ENCODE assay signal across 11 mouse cellular contexts in the genomic region with DNA sequence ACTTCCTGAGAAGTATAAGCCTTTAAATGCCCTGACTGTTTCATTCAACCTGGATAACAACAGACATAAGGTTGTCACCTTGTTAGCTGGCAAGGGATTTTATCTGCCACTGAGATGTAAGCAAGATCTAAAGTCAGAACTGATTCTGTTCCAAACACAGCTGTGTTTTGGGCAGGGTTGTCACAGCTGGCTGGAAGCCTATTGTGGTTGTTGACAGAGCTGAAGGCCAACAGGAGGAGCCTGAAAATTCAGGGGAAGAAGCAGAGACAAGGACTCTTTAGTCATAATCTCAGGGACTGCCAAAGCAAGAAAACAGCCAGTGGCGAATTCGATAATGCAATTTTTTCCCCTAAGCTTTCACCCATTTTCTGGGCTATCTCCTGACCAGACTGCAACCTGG.
A peak's percentile ranks its signal among the peaks of the same experiment; 100 is the strongest.
DNase-seq lines count a peak whose midpoint lies in the region; ATAC-seq lines count a peak whose summit lies in the region.
"Had no signal": no experiment of that assay in that cellular context is flagged by ENCODE, and none has a peak within 500 bp of the region (broad histone marks: within the 10 kb centered on the region; RNA-seq: fewer than 3 reads in every experiment).

No protein-coding gene starts in this region.

- H3K4me2 ChIP-seq in hindbrain, embryonic 16.5 days (ENCODE audit: low read length) = no peak overlapping the region
- H3K4me2 ChIP-seq: liver, embryonic 15.5 days had no signal

- no peak overlapping the region for H3K27ac ChIP-seq in heart, embryonic 10.5 days
- no peak overlapping the region for H3K27ac ChIP-seq in hindbrain, embryonic 16.5 days (ENCODE audit: low read depth, low read length)
- H3K27ac ChIP-seq: liver, embryonic 15.5 days had no signal

- no peak overlapping the region for H3K9ac ChIP-seq in hindbrain, embryonic 16.5 days (ENCODE audit: low read depth, low read length)
- H3K9ac ChIP-seq: liver, embryonic 15.5 days had no signal

- no peak overlapping the region for H3K4me3 ChIP-seq in heart, embryonic 10.5 days
- H3K4me3 ChIP-seq in hindbrain, embryonic 16.5 days (ENCODE audit: low read length) = no peak overlapping the region
- H3K4me3 ChIP-seq: liver, embryonic 15.5 days had no signal

- no peaks in the 10 kb centered on the region for H3K27me3 ChIP-seq in heart, embryonic 10.5 days (ENCODE audit: insufficient read depth, poor library complexity, severe bottlenecking)
- no peaks in the 10 kb centered on the region for H3K27me3 ChIP-seq in hindbrain, embryonic 16.5 days (replicated peaks; ENCODE audit: control insufficient read depth, insufficient read depth, low read length)
- H3K27me3 ChIP-seq: liver, embryonic 15.5 days had no signal

- intact Hi-C loops in heart, postnatal 36 days (cut with DNase I) = no loop called here

- 57% methylated on average over 2 of the region's 2 CpGs for WGBS in heart, embryonic 10.5 days
- 64% methylated on average over 2 of the region's 2 CpGs for WGBS in hindbrain, embryonic 16.5 days

- no peaks in the 10 kb centered on the region for H3K9me3 ChIP-seq in heart, embryonic 10.5 days
- no peaks in the 10 kb centered on the region for H3K9me3 ChIP-seq in hindbrain, embryonic 16.5 days (ENCODE audit: control insufficient read depth, low read length)
- H3K9me3 ChIP-seq: liver, embryonic 15.5 days had no signal

- no peak for ATAC-seq in hindbrain, embryonic 16.5 days

- H3K36me3 ChIP-seq in heart, embryonic 10.5 days = no peaks in the 10 kb centered on the region
- H3K36me3 ChIP-seq in hindbrain, embryonic 16.5 days (ENCODE audit: control insufficient read depth, insufficient read depth, low read length) = no peaks in the 10 kb centered on the region
- H3K36me3 ChIP-seq: liver, embryonic 15.5 days had no signal

- DNase-seq in heart, adult 8-10 months (ENCODE audit: low spot score) = peak; percentile 31
- no peak for DNase-seq in heart, embryonic 10.5 days (ENCODE audit: low spot score)
- DNase-seq in 3T3-L1 (ENCODE audit: low read depth, low spot score) = peak; percentile 39
- peak; percentile 71 to 79 for DNase-seq in adrenal gland, postnatal 36 days
- DNase-seq in heart, postnatal 36 days = peak; percentile 21 to 30
- no peak for DNase-seq in cerebellum, adult 9-10 months
- no peak for DNase-seq in left cerebral cortex, adult 8-10 months (ENCODE audit: low spot score in 2 of 2)
- DNase-seq: kidney, adult 18-20 months; thymus, postnatal 14 days had no signal

- no peaks in the 10 kb centered on the region for H3K4me1 ChIP-seq in heart, embryonic 10.5 days
- no peaks in the 10 kb centered on the region; the same call in 1 of the 2 replicates for H3K4me1 ChIP-seq in hindbrain, embryonic 16.5 days (ENCODE audit: control insufficient read depth, insufficient read depth, low read depth, low read length)
- H3K4me1 ChIP-seq: liver, embryonic 15.5 days had no signal

Comparison
In these comparisons a context has a peak if more than half of its experiments do, and no peak if none do; other contexts are left out.
1. DNase-seq: peak in heart, adult 8-10 months (single experiment), 3T3-L1 (single experiment), adrenal gland, postnatal 36 days (2 of 2) and heart, postnatal 36 days (2 of 2); none in heart, embryonic 10.5 days (single experiment), cerebellum, adult 9-10 months (single experiment) and left cerebral cortex, adult 8-10 months (0 of 2).